Mouse (Mus musculus) E14TG2a.4 (cell line): Measurements from ENCODE around the gene Mfsd4b2.

Experiments
- CTCF ChIP-seq: conservative IDR thresholded peaks from 2 replicates; pipeline ENCODE4 v1.5.1; 2014; ENCODE audit warnings: low read length
- NANOG ChIP-seq: IDR thresholded peaks from 2 replicates; pipeline ENCODE4 v1.6.1; 2014; ENCODE audit warnings: borderline replicate concordance, low read length, mixed read lengths
- POU5F1 ChIP-seq: IDR thresholded peaks from 2 replicates; pipeline ENCODE4 v1.6.1; 2014; ENCODE audit warnings: low read length, borderline replicate concordance

- TF ChIP-seq CTCF: no peak
- TF ChIP-seq NANOG: no peak
- TF ChIP-seq POU5F1: no peak
Measured at GRCm38 (mm10) chr10:39936553-39936952, 9.8 kb upstream of the Mfsd4b2 start.
